Mouse (Mus musculus): ENCODE results near the gene Efcab9.

The Efcab9 gene

DNA sequence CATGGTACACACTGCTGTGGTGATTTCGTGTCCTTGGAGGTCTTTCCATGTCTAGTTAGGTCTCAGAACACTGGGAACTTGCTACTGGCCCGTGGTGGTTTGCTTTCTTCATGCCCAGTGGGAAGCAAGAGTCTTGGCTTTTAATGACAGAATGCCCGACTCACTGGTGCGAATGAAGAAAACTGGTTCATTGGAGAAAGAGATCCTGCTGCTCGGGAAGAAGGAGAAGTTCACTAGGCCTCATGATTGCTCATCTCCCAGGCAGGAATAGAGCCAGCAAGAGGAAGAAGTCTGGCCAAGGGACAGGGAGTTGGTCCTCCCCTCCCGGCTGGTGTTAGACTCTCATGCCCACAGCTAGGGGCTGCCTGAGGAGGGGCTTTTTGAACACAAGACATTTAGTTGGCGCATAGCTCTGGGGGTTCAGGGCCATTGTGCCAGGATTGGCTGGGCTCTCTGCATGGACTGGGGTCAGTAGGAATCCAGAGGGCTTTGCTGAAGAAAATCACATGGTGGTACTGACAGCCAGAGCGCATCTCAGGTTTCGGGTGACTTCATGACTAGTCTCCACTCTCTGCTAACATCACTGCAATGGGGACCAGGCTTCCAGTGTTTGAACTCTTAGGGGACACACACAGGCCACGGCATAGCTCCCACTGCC is 24.6 kb upstream of the Efcab9 start:
- no peak for DNase-seq (ENCODE audit: low spot score)

GRCm38 (mm10) chr11:32555103-32555689 is 23.3 kb upstream of the Efcab9 start:
- DNase-seq (ENCODE audit: low spot score) = no peak

DNA sequence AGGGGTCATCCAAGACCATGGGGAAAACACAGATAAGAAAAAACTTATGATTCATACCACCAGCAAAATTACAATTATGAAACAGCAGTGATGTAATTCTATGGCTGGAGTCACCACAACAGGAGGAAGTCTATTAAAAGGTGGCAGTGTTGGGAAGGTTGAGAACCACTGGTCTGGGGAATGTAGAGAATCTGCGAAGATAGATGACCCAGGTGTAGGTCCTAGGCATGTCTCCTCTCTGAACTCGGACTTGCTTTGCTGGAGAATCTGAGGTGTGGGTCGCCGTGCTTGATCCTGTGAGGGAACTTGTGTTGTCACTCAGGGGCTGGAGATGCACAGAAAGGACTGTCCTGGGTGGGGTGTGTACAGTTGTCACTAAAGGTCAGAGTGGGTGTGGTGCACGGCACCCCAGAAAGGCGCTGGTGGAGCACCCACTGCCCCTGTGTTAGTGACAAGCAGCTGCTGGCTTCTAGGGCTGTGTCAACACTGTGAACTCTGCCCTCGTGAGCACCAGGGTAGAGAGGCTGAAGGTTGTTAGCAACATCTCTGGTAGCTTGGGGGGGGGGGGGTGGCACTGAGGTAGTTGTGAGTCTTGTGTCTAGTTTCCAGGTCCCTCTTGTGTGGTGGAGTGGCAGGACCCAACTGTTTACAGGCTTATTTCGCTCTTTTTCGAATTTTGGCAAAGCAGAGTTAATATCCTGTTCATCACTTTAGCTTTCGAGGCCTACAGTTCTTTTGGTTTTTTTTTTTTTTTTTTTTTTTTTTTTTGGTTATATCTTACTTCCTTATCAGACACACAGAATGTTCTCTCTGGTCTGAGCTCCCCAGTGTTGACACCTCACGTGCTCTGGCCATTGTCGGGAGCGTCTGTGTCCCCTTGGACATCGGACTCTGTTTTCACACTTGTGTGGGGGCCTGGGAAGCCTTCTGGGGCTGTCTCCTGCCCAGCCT is 22.5 kb upstream of the Efcab9 start:
- no peak for DNase-seq (ENCODE audit: low spot score)

GRCm38 (mm10) chr11:32553311-32554140 is 21.6 kb upstream of the Efcab9 start:
- DNase-seq (ENCODE audit: low spot score) = no peak

GRCm38 (mm10) chr11:32552401-32553090 is 20.7 kb upstream of the Efcab9 start:
- DNase-seq (ENCODE audit: low spot score) = no peak

DNA sequence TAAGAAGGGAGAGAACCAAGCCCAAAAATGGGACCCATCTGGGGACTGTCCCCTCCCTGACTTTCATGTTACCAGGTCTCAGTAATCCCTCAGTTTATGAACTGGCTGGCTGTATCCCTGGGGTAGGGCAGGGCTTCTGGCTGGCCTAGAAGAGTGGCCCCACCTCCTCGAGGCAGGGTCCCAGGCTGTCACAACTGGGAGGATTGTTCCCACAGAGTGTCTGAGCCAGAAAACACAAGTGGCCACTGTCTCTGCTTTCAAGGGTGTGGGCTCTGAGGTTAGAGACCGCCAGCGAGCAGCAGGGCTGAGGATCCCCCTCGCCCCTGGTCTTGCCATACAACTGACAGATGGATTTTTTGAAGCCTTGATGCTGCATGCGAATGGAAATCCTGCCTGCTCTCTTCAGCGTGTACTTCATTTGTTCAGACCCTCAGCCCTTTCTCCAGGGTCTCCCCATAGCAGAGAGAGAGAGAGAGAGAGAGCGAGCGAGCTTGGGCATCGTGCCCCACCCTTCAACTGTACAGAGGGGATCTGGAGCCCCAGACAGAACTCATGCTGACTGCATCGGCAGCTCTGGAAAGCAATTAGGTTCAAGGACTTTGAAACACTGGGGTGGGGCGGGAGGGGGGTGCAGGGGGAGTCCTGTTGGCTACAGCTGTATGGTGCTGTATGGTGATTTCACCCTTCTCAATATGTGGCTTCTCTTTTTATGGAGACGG is 19.9 kb upstream of the Efcab9 start:
- DNase-seq (ENCODE audit: low spot score) = no peak

DNA sequence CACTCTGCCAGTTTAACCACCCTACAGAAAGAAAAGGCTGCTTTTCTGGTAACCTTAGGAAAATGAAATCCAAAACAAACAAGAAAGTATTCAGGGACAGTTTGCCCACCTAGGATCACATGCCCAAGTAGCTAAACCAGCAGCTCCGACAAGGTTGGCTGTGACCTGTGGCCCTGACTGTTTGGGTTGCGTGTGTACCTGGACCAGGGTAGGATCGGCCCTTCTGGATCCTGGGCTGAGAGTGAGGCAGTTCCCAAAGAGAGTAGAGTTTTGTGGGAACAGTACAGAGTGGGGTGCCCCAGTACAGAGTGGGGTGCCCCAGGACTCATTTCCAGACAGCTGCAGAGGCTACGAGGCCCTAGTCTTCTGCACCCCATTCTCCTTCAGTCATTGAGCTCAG is 19.2 kb upstream of the Efcab9 start:
- no peak for DNase-seq (ENCODE audit: low spot score)

GRCm38 (mm10) chr11:32550102-32550501 is 18.2 kb upstream of the Efcab9 start:
- DNase-seq (ENCODE audit: low spot score) = no peak

- no peak for DNase-seq (ENCODE audit: low spot score)
These were observed 17.4 kb upstream of the Efcab9 start for GRCm38 (mm10) chr11:32549236-32549635.

GRCm38 (mm10) chr11:32548240-32548639 is 16.4 kb upstream of the Efcab9 start:
- no peak for DNase-seq (ENCODE audit: low spot score)

GRCm38 (mm10) chr11:32547391-32547947 is 15.6 kb upstream of the Efcab9 start:
- no peak for DNase-seq (ENCODE audit: low spot score)

- DNase-seq (ENCODE audit: low spot score) = no peak
These were observed 14.6 kb upstream of the Efcab9 start for GRCm38 (mm10) chr11:32546483-32546882.

GRCm38 (mm10) chr11:32545605-32546004 is 13.7 kb upstream of the Efcab9 start:
- no peak for DNase-seq (ENCODE audit: low spot score)

GRCm38 (mm10) chr11:32544497-32544896 is 12.6 kb upstream of the Efcab9 start:
- DNase-seq (ENCODE audit: low spot score) = no peak

- no peak for DNase-seq (ENCODE audit: low spot score)
These were observed 12.2 kb upstream of the Efcab9 start for GRCm38 (mm10) chr11:32544041-32544440.

- peak; percentile 85 for DNase-seq (ENCODE audit: low spot score)
These were observed 11.0 kb upstream of the Efcab9 start for GRCm38 (mm10) chr11:32542687-32543411.

- DNase-seq (ENCODE audit: low spot score) = no peak
These were observed 10.3 kb upstream of the Efcab9 start for GRCm38 (mm10) chr11:32542181-32542580.

DNA sequence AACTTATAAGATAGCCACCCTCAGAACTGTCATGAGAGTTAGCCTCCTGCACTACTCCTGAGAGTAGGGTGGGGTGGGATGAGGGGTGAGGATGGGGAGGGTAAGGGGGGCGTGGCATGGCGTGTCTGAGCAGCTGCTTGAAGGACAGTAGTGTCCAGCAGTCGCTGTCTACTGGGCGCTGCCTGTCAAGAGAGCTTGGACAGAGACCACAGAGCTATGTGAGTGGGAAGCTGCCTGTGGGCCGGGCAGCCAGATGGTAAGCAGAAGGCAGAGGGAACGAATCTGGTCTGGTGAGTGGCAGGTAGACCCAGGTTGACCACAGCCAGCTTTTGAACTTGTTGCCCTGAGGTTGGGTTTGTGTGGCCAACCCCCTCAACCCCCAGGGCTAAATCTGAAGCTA is 8.6 kb upstream of the Efcab9 start:
- DNase-seq (ENCODE audit: low spot score) = no peak

GRCm38 (mm10) chr11:32539717-32540116 is 7.8 kb upstream of the Efcab9 start:
- no peak for DNase-seq (ENCODE audit: low spot score)

GRCm38 (mm10) chr11:32538846-32539245 is 7.0 kb upstream of the Efcab9 start:
- no peak for DNase-seq (ENCODE audit: low spot score)

Measured in c-Kit-positive CD71-positive TER-119-positive erythroid progenitor cells, embryonic 14.5 days (primary cell).